Mouse (Mus musculus) yolk sac, embryonic 10.5 days (tissue): ENCODE results near the gene Slc16a6.

ENCODE experiments used
- DNase-seq: peaks from one replicate; pipeline ENCODE4 v3.0.0-alpha.2; 2017; ENCODE audit warnings: low spot score

The Slc16a6 gene

DNA sequence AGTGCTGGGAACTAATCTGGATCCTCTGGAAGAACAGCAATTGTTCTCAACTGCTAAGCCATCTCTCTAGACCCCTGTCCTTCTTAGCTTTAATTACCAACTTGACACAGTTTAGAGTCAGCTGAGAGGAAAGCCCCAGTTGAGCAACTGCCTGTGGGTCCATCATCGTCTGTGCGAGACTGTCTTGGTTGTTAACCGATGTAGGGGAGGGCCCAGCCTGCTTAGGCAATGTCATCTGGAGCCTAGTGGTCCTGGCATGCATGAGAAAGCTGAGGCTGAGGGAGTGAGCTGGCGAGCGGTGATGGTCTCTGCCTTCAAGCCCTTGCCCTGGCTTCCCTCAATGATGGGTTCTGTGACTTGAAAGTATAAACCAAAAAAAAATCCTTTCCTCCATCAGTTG lies 58.6 kb downstream of the Slc16a6 start:
- DNase-seq: no peak

DNA sequence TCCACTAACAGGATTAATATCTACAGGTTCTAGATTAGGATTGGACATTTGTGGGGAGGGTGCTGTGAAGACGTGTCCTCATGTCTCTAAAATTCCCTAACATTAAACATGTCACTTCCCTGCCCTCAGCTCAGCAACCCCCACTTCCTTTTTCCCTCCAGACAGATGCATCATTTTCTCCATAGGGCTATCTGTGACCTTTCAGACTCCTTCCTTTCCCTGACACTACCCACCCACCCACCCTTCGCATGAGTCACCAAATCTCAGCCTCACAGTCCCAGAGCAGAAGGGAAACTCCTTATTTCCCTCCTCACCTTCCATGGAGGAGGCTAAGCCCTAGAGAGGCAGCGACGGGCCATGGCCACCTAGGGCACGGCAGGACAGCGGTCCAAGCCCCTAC lies 59.8 kb downstream of the Slc16a6 start, which contains the start of gene 9930022D16Rik:
Gene 9930022D16Rik, plus strand, starts transcription at position 301 of the 400 bp plus-strand sequence.
- no peak for DNase-seq

DNA sequence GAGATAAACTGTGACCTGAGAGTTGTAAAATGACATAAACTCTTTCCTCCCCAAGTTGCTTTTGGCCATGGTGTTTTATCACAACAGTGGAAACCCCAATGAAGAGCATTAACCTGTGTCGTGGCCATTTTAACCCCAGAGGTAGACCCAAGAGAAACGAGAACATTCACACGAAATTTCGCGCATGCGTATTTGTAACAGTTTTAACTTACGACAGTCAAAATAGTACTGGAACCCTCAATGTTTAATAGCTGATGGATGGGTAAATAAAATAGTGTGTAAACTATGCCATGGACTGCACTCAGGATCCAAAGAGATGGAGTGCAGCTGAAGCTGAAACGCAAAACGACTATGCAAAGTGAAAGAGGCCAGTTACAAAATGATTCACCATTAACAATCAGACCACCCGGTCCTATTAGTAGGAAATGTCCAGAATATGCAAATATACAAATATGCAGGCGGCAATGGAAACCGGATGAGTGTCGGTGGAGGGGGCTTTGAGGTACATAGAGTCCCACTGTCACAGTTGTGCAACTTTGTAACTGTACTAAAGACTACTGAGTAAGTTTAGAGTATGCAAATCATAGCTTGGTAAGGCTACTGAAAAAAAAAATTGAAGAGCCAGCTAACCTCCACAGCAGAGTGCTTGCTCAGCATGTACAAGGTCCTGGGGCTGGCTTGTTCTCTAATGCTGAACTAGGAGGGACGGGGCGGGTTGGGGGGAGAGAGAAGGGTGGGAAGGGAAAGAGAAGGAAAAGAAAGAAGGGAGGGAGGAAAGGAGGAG lies 63.0 kb downstream of the Slc16a6 start:
- DNase-seq: no peak

DNA sequence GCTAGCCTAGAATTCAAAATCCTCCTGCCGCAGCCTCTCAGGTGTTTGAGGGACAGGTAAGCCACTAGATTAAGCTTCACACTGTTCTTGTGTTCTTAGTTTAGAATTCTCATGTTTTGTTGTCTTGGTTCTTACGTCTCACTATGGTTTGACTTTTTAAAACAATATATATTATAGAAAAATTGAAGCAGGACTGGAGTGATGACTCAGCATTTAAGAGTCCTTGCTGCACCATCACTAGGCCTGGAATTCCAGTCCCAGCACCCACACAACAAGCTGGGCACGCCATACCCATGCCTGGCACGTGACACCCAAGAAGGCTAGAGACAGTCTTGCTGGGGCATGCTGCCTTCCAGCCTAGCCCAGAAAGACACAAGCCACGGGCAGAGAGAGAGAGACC lies 67.0 kb downstream of the Slc16a6 start:
- DNase-seq: no peak
